Mouse (Mus musculus): ENCODE measurements around the gene Tmsb15a. TPM values are rescaled to one million over a fixed set of nuclear protein-coding genes. Genes with fewer than 3 reads are reported as not detected.
A peak's percentile ranks its signal among the peaks of the same experiment; 100 is the strongest.

Tmsb15a gene
- polyA plus RNA-seq, 1 experiment, result 0.25 TPM

- Histone ChIP-seq H3K4me2 (ENCODE audit: low read depth) (peak overlapping the region; percentile 82), H3K4me3 (peak overlapping the region; percentile 65), H3K79me2 (ENCODE audit: control insufficient read depth, insufficient read depth) (peaks cover 15% of the 10 kb centered on the region), H3K36me3 (ENCODE audit: control insufficient read depth, insufficient read depth) (no peaks in the 10 kb centered on the region), H3ac (ENCODE audit: control insufficient read depth, insufficient read length) (no peak overlapping the region), H3K27me3 (ENCODE audit: control insufficient read depth, insufficient read depth, insufficient read length) (no peaks in the 10 kb centered on the region)
- TF ChIP-seq MAX (IDR thresholded peaks at IDR 0.05; ENCODE audit: low read depth), result no peak
- no peak for TF ChIP-seq TCF3 (IDR thresholded peaks at IDR 0.05; ENCODE audit: insufficient read length, low read depth)
- no peak for TF ChIP-seq MYOG (IDR thresholded peaks at IDR 0.05; ENCODE audit: control insufficient read depth in 1 of 3, insufficient read depth in 1 of 3, insufficient read length in 2 of 3, low read depth in 2 of 3)
- no peak for TF ChIP-seq POLR2A (IDR thresholded peaks at IDR 0.05; ENCODE audit: insufficient read length, low read depth)
- no peak for TF ChIP-seq REST (IDR thresholded peaks at IDR 0.05; ENCODE audit: insufficient read depth, insufficient read length)
- TF ChIP-seq MYOD1 (IDR thresholded peaks at IDR 0.05; ENCODE audit: control insufficient read depth in 1 of 3, insufficient read length in 2 of 3, low read depth in 2 of 3), result no peak
- no peak for TF ChIP-seq E2F4 (IDR thresholded peaks at IDR 0.05; ENCODE audit: insufficient read depth)
- no peak for TF ChIP-seq CEBPB (IDR thresholded peaks at IDR 0.05; ENCODE audit: insufficient read depth, poor library complexity, severe bottlenecking)
- TF ChIP-seq POLR2AphosphoS2 (IDR thresholded peaks at IDR 0.05; ENCODE audit: insufficient read length, low read depth), result no peak
Measured at GRCm38 (mm10) chrX:135743056-135743355, 17.9 kb upstream of the Tmsb15a start.

GRCm38 (mm10) chrX:135742304-135743055 lies 17.4 kb upstream of the Tmsb15a start, which contains the start of the genes Armcx5 and Gprasp1:
Gene Armcx5, plus strand, starts transcription at chrX:135742733.
Gene Gprasp1, plus strand, starts transcription at chrX:135742733.
- no peaks in the 10 kb centered on the region for H3K27me3 ChIP-seq (ENCODE audit: control insufficient read depth, insufficient read depth, insufficient read length)
- TF ChIP-seq REST (IDR thresholded peaks at IDR 0.05; ENCODE audit: insufficient read depth, insufficient read length) (no peak), TCF3 (IDR thresholded peaks at IDR 0.05; ENCODE audit: insufficient read length, low read depth) (no peak), SRF (IDR thresholded peaks at IDR 0.05; ENCODE audit: control insufficient read depth, insufficient read length, low read depth) (peak; percentile 76), MAX (IDR thresholded peaks at IDR 0.05; ENCODE audit: low read depth) (no peak), POLR2A (IDR thresholded peaks at IDR 0.05; ENCODE audit: insufficient read length, low read depth) (peak; percentile 66), MYOD1 (IDR thresholded peaks at IDR 0.05; ENCODE audit: control insufficient read depth in 1 of 3, insufficient read length in 2 of 3, low read depth in 2 of 3) (no peak), POLR2AphosphoS2 (IDR thresholded peaks at IDR 0.05; ENCODE audit: insufficient read length, low read depth) (peak; percentile 71), USF1 (IDR thresholded peaks at IDR 0.05; ENCODE audit: low read depth) (no peak), E2F4 (IDR thresholded peaks at IDR 0.05; ENCODE audit: insufficient read depth) (no peak)
- peaks cover 15% of the 10 kb centered on the region for H3K79me2 ChIP-seq (ENCODE audit: control insufficient read depth, insufficient read depth)
- H3K36me3 ChIP-seq (ENCODE audit: control insufficient read depth, insufficient read depth), result no peaks in the 10 kb centered on the region
- H3K4me2 ChIP-seq (ENCODE audit: low read depth), result peak within 1 kb of the TSS; percentile 82
- no peak within 1 kb of the TSS for H3ac ChIP-seq (ENCODE audit: control insufficient read depth, insufficient read length)
- H3K4me3 ChIP-seq, result peak within 1 kb of the TSS; percentile 65

- Histone ChIP-seq H3ac (ENCODE audit: control insufficient read depth, insufficient read length) (no peak overlapping the region), H3K4me2 (ENCODE audit: low read depth) (no peak overlapping the region), H3K79me2 (ENCODE audit: control insufficient read depth, insufficient read depth) (peaks cover 12% of the 10 kb centered on the region), H3K36me3 (ENCODE audit: control insufficient read depth, insufficient read depth) (no peaks in the 10 kb centered on the region), H3K27me3 (ENCODE audit: control insufficient read depth, insufficient read depth, insufficient read length) (no peaks in the 10 kb centered on the region), H3K4me3 (no peak overlapping the region)
- no peak for TF ChIP-seq POLR2AphosphoS2 (IDR thresholded peaks at IDR 0.05; ENCODE audit: insufficient read length, low read depth)
- TF ChIP-seq SRF (IDR thresholded peaks at IDR 0.05; ENCODE audit: control insufficient read depth, insufficient read length, low read depth), result no peak
- no peak for TF ChIP-seq MYOD1 (IDR thresholded peaks at IDR 0.05; ENCODE audit: control insufficient read depth in 1 of 3, insufficient read length in 2 of 3, low read depth in 2 of 3)
- TF ChIP-seq USF1 (IDR thresholded peaks at IDR 0.05; ENCODE audit: low read depth), result no peak
- no peak for TF ChIP-seq MAX (IDR thresholded peaks at IDR 0.05; ENCODE audit: low read depth)
- TF ChIP-seq REST (IDR thresholded peaks at IDR 0.05; ENCODE audit: insufficient read depth, insufficient read length), result no peak
- TF ChIP-seq MYOG (IDR thresholded peaks at IDR 0.05; ENCODE audit: control insufficient read depth in 1 of 3, insufficient read depth in 1 of 3, insufficient read length in 2 of 3, low read depth in 2 of 3), result no peak
- no peak for TF ChIP-seq TCF12 (IDR thresholded peaks at IDR 0.05; ENCODE audit: insufficient read depth, poor library complexity, severe bottlenecking)
- no peak for TF ChIP-seq TCF3 (IDR thresholded peaks at IDR 0.05; ENCODE audit: insufficient read length, low read depth)
- no peak for TF ChIP-seq CEBPB (IDR thresholded peaks at IDR 0.05; ENCODE audit: insufficient read depth, poor library complexity, severe bottlenecking)
- TF ChIP-seq E2F4 (IDR thresholded peaks at IDR 0.05; ENCODE audit: insufficient read depth), result no peak
- TF ChIP-seq POLR2A (IDR thresholded peaks at IDR 0.05; ENCODE audit: insufficient read length, low read depth), result no peak
Measured at GRCm38 (mm10) chrX:135738730-135739520, 13.9 kb upstream of the Tmsb15a start.

GRCm38 (mm10) chrX:135712845-135713244 lies 12.2 kb downstream of the Tmsb15a start:
- H3K4me2 ChIP-seq (ENCODE audit: low read depth), result no peak overlapping the region

More at GRCm38 (mm10) chrX:135712845-135713244, 12.2 kb downstream of the Tmsb15a start:
- Histone ChIP-seq H3K4me3 (no peak overlapping the region), H3K27me3 (ENCODE audit: control insufficient read depth, insufficient read depth, insufficient read length) (no peaks in the 10 kb centered on the region), H3ac (ENCODE audit: control insufficient read depth, insufficient read length) (no peak overlapping the region), H3K36me3 (ENCODE audit: control insufficient read depth, insufficient read depth) (no peaks in the 10 kb centered on the region), H3K79me2 (ENCODE audit: control insufficient read depth, insufficient read depth) (no peaks in the 10 kb centered on the region)
- TF ChIP-seq CEBPB (IDR thresholded peaks at IDR 0.05; ENCODE audit: insufficient read depth, poor library complexity, severe bottlenecking) (no peak), TCF12 (IDR thresholded peaks at IDR 0.05; ENCODE audit: insufficient read depth, poor library complexity, severe bottlenecking) (no peak), USF1 (IDR thresholded peaks at IDR 0.05; ENCODE audit: low read depth) (no peak), MYOD1 (IDR thresholded peaks at IDR 0.05; ENCODE audit: control insufficient read depth in 1 of 3, insufficient read length in 2 of 3, low read depth in 2 of 3) (no peak), E2F4 (IDR thresholded peaks at IDR 0.05; ENCODE audit: insufficient read depth) (no peak), POLR2AphosphoS2 (IDR thresholded peaks at IDR 0.05; ENCODE audit: insufficient read length, low read depth) (no peak), POLR2A (IDR thresholded peaks at IDR 0.05; ENCODE audit: insufficient read length, low read depth) (no peak), MYOG (IDR thresholded peaks at IDR 0.05; ENCODE audit: control insufficient read depth in 1 of 3, insufficient read depth in 1 of 3, insufficient read length in 2 of 3, low read depth in 2 of 3) (no peak), SRF (IDR thresholded peaks at IDR 0.05; ENCODE audit: control insufficient read depth, insufficient read length, low read depth) (no peak), TCF3 (IDR thresholded peaks at IDR 0.05; ENCODE audit: insufficient read length, low read depth) (no peak), REST (IDR thresholded peaks at IDR 0.05; ENCODE audit: insufficient read depth, insufficient read length) (no peak), MAX (IDR thresholded peaks at IDR 0.05; ENCODE audit: low read depth) (no peak)

Measured in myocyte (in vitro differentiated cells).